Mouse (Mus musculus) fibroblast of lung, adult 2 months (primary cell): ENCODE results near the gene Iqsec1.

ENCODE experiments used
- DNase-seq: peaks from one replicate; pipeline ENCODE4 v3.0.0-alpha.2; 2011; ENCODE audit warnings: low read depth

Iqsec1 gene

DNA sequence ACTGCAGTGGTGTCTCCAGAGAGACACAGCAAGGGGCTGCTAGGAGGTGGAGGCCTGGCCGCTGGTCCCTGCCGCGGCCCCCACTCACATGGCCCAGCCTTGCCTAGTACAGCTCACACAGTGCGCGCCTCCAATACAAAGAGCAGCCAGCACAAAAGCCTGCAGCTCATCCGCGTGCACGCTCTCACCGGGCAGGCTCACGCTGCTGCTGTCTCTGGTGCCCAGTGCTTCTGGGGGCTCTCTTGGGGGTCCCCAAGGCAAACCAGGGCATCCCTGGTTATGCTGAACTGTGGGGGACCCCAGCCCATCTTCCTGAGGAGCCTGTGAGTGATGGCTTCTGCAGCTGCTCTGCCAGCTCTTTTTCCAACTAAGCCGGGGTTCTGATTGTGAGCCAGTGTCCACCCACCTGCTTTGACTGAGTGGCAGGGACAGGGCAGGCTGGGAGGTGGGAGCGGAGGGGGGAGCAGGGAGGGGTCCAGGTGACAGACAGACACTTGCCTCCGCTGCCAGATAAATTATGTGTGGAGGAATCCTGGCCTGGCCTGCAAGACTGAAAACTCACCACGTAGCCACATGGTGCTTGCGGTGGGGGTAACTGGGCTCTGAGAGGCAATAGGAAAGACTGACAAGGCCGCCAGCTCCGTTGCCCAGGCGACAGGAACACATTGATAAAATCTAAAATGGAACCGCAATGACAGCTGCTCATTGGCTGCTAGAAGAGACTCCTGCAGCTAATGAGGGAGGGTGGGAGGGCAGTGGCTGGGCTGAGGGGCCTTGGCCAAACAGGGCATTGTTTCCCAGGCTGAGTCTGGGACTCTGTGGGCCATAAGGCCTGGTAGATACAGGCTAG, 206.3 kb downstream of the Iqsec1 start:
- DNase-seq: no peak

- DNase-seq: no peak
Measured at GRCm38 (mm10) chr6:90780532-90780931, 208.0 kb downstream of the Iqsec1 start.

GRCm38 (mm10) chr6:90778841-90779240, 209.6 kb downstream of the Iqsec1 start:
- no peak for DNase-seq

GRCm38 (mm10) chr6:90777302-90777701, 211.2 kb downstream of the Iqsec1 start:
- DNase-seq: peak; percentile 56

DNA sequence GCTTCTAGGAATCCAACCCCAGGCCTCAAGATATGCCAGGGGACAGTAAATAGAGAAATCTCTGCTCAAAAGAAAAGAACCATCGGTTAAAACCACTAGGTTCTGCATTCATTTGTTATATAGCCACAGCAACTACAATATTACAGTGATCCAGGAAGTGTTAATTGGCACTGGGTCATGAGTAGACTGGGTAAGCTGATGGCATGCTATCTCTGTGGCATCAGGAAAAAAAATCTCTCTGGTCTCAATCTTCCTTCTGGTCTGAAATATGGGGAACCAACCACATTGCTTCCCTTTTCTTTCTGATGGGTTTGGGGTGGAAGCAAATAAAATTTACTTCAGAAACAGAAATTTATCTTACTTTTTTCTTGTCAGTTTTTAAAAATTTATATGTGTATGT, 212.9 kb downstream of the Iqsec1 start:
- DNase-seq: no peak

GRCm38 (mm10) chr6:90773811-90774233, 214.7 kb downstream of the Iqsec1 start:
- no peak for DNase-seq

DNA sequence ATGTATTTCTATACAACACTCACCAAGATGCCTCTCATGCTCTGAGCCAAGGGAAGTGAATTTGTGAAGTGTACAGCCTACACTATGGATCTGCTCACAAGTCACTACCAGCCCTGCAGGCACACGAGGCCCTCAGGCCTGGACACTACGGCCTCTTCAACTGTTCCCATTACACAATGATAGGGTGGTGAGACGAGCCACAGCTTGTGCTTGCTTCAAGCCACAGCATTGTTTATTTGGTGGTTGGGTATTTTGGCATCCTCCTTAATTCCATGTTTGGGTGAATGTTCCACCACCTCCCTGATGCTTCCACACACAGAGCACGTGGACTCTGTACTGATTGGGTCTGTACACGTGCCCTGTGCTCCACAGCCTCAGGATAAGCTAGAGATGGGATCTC, 216.4 kb downstream of the Iqsec1 start:
- no peak for DNase-seq

GRCm38 (mm10) chr6:90768526-90768925, 220.0 kb downstream of the Iqsec1 start:
- no peak for DNase-seq

- peak; percentile 42 for DNase-seq
Measured at GRCm38 (mm10) chr6:90767874-90768273, 220.6 kb downstream of the Iqsec1 start.

GRCm38 (mm10) chr6:90764753-90765152, 223.7 kb downstream of the Iqsec1 start:
- no peak for DNase-seq

- peak; percentile 92 for DNase-seq
Measured at GRCm38 (mm10) chr6:90763959-90764591, 224.4 kb downstream of the Iqsec1 start.

DNA sequence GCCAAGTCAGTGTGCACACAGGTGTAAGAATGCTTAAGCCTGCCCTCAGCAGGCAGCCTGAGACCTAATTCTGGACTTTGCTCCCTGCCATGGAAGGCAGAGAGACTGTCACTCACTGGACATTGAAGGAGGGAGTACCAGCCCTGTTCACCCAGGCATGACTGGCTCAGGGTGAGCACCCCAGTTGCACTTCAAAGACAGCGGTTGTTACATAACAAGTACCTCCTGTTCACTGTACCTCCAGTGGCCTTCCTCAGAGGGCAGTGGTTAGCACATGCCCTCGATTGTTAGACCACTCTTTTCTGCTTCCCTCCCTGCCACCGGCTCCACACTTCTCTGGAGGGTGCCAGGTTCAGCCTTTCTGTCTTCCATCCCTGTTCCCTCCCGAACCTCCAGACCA, 225.2 kb downstream of the Iqsec1 start:
- DNase-seq: no peak

DNA sequence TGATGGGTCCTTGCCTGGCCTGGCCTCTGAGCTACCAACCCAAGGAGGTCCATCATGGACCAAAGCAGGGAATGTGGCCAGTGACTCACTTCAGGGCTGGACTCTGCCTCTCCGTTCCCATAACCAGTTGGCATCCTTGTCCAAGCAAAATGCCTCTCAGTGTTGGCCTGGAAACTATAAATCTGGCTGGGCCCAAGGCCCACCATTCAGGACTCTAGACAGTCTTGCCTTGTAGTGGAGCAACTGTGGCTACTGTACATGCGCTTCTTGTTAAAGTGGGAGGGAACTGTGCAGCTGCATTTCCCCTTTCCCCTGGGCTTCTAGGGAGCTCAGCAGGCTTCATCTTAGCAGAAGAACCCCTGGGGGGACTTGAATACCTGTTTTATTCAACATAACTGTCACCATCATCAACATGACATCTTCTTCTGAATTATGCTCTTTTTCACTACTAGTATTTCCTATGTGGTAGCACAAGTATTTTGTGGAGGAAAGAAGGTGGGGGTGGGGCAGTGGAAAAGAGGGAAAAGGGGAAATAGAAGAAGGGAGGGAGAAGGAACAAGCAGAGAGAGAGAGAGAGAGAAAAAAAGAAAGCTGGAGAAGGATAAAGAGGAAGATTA, 226.3 kb downstream of the Iqsec1 start:
- peak; percentile 97 for DNase-seq

GRCm38 (mm10) chr6:90761301-90762056, 227.0 kb downstream of the Iqsec1 start:
- no peak for DNase-seq

DNA sequence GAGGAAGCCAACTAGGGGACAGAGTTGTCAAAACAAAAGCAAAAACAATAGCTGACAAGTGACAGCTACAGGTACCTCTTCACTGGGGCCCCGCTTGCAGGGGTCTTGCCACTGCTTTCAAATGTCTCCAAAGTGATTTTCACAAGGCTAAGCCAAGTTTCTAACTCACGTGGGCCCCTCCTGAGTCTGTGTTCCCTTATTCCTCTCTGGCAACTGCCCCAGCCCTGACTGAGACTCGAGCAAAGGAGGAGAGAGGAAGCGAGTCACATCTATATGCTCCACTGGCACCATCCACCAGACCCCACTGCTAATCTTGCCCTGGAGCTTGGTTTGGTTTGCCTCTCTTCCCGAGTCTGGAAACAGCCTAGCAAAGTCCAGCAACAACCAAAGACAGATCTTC, 227.6 kb downstream of the Iqsec1 start:
- DNase-seq: no peak

GRCm38 (mm10) chr6:90759754-90760153, 228.7 kb downstream of the Iqsec1 start:
- no peak for DNase-seq

DNA sequence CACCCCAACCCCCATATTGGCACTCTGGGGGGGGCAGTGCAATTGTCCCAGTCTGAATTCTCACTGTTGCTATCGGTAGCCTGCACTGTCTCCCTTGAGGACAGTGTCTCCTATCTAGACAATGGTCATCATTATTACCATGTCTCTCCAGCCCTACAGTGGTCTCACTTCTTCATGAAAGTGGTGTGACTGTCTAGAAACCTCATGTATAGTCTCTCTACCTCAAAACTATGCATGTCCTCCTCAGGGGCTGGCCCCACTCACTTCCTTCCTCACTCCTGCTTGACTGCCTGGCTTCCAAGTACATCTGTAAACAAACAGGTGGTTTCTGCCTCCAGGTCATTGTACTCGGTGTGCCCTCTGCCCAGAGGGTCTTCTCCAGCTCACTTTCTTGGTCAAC, 230.3 kb downstream of the Iqsec1 start:
- DNase-seq: no peak

DNA sequence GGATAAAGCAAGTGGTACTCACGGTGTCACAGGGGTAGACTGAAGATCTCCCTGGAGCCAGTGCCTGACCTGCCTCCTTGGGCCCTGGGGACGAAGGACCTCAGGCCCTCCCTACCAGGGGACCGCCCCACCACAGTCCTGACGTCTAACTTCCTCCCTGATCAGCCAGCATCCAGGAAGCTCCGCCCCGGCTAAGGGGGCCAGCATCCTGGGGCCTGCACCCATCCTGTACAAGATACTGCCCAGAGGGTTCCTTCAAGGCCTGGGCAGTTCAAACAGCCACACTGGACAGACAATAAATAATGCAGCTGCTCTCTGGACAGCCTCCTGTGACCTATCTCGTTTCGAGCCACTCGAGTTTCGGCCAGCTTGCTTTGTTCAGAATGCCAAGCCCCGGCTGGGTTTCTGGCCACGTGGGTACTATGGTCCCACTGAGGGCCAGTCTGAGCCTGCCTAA, 231.0 kb downstream of the Iqsec1 start:
- no peak for DNase-seq

DNA sequence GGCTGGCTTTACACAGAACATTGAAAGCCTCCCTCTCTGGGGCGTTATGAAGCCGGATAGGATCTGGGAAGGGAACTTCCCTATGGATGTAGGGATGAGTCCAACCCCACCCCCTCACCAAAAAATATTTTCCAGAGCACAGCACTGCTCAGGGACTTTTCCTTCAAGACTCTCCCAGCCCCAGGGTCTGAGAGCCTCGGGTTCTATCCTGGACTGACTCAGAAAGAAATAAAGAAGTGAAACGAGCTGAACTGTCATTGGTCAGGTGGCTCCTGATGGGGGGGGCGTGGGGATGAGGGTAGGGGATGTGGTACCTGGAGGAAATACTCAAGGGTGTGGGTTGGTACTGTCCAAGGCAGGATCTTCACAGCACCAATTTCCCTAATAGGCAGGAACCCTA, 231.9 kb downstream of the Iqsec1 start:
- DNase-seq: no peak

DNA sequence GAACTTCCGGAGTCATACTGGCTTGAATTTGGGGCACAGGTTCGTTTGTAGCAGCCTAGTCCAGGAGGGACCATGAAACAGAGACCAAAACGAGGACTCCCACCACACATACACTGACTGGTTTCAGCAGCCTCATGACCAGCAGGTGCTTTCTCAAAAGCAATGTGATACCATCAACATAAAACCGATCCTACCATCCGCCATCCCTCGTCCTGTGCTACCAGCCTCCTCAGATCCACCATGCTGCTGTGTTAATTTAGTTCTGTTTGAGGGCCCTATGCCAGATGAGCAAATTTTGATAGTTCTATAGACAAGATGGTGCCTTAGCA, 232.9 kb downstream of the Iqsec1 start:
- DNase-seq: no peak

GRCm38 (mm10) chr6:90754927-90755612, 233.4 kb downstream of the Iqsec1 start:
- DNase-seq: no peak

- DNase-seq: no peak
Measured at GRCm38 (mm10) chr6:90754093-90754492, 234.4 kb downstream of the Iqsec1 start.
